Mouse (Mus musculus) T-cell, adult 2 months (primary cell): ENCODE results near the gene Zfp526.

Experiments used
- DNase-seq: peaks from one replicate; pipeline ENCODE4 v3.0.0; 2022; ENCODE audit warnings: low spot score

Gene Zfp526

GRCm38 (mm10) chr7:25267751-25268463 lies 46.7 kb downstream of the Zfp526 start:
- peak; percentile 100 for DNase-seq

GRCm38 (mm10) chr7:25268588-25268987 lies 47.4 kb downstream of the Zfp526 start:
- peak; percentile 39 for DNase-seq

GRCm38 (mm10) chr7:25269029-25269428 lies 47.8 kb downstream of the Zfp526 start:
- DNase-seq, result no peak

GRCm38 (mm10) chr7:25269545-25270271 lies 48.5 kb downstream of the Zfp526 start:
- DNase-seq, result no peak

- DNase-seq, result no peak
Observed at GRCm38 (mm10) chr7:25270652-25271633, 49.7 kb downstream of the Zfp526 start.

GRCm38 (mm10) chr7:25271651-25272444 lies 50.6 kb downstream of the Zfp526 start:
- no peak for DNase-seq

- no peak for DNase-seq
Observed at GRCm38 (mm10) chr7:25272445-25273258, 51.4 kb downstream of the Zfp526 start.

- no peak for DNase-seq
Observed at GRCm38 (mm10) chr7:25273259-25274241, 52.3 kb downstream of the Zfp526 start.

GRCm38 (mm10) chr7:25274571-25274970 lies 53.3 kb downstream of the Zfp526 start:
- peak; percentile 64 for DNase-seq

GRCm38 (mm10) chr7:25274996-25275395 lies 53.8 kb downstream of the Zfp526 start:
- no peak for DNase-seq

- no peak for DNase-seq
Observed at GRCm38 (mm10) chr7:25275555-25276298, 54.5 kb downstream of the Zfp526 start.
